Mouse (Mus musculus): ENCODE measurements around the gene Wnk2. TPM values are rescaled to one million over a fixed set of nuclear protein-coding genes. Genes with fewer than 3 reads are reported as not detected.

The Wnk2 gene
- polyA plus RNA-seq, 1 experiment from 2014 or later = 1.6 TPM

DNA sequence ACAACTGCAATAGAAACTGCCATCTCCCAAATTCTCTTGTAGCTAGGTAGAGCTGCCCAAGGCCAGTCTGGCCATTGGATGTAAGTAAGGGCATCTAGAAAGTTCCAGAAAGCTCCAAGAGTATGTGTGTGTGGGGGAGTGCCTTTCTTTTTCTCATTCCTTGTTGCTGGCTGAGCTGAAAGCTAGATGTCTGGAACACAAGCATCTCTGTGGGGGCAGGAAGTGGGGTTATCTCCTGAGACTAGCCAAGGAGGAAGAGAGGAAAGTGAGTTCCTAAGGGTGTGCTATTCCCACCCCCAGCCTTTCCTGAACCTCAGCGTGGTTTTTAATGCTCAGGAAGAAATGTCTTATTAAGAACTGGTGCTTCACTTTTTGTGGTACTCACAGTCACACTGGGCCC, 23.9 kb upstream of the Wnk2 start:
- Histone ChIP-seq H3K4me1 (ENCODE audit: control insufficient read depth, insufficient read depth, low read length) (peaks cover 4% of the 10 kb centered on the region), H3K9me3 (replicated peaks; ENCODE audit: control insufficient read depth, low read length) (no peaks in the 10 kb centered on the region), H3K36me3 (ENCODE audit: control insufficient read depth, insufficient read depth, low read length) (no peaks in the 10 kb centered on the region), H3K9ac (ENCODE audit: low read depth, low read length) (no peak overlapping the region), H3K27ac (ENCODE audit: low read depth, low read length) (no peak overlapping the region), H3K27me3 (ENCODE audit: control insufficient read depth, insufficient read depth, low read length) (no peaks in the 10 kb centered on the region), H3K4me3 (ENCODE audit: low read depth, low read length) (no peak overlapping the region), H3K4me2 (no peak overlapping the region)
- WGBS (ENCODE audit: insufficient replicate concordance) = 29% methylated on average over 1 of the region's 1 CpGs
- ATAC-seq (replicated peaks; ENCODE audit: insufficient number of reproducible peaks, low FRiP score, low TSS enrichment) = no peak

DNA sequence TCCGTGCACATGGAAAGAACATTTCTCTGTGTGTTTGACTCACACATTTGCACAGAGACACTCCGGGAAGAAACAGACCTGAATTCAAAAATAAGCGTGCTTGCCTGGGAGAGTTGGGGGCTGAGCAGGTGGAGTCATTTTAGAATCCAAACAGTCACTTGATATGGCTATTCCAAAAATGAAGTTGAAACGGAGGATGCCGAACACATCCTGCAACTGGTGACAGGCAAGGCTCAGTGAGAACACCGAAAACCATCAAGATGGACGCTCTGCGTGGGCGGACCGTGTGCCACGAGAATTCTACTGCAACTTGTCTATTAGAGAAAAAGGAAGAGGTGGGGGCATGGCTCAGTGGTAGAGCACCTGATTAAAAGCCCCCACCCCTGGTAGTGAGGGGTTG, 22.8 kb upstream of the Wnk2 start:
- H3K27ac ChIP-seq (ENCODE audit: low read depth, low read length) = no peak overlapping the region
- no peaks in the 10 kb centered on the region for H3K27me3 ChIP-seq (ENCODE audit: control insufficient read depth, insufficient read depth, low read length)
- no peaks in the 10 kb centered on the region for H3K36me3 ChIP-seq (ENCODE audit: control insufficient read depth, insufficient read depth, low read length)
- no peak overlapping the region for H3K4me3 ChIP-seq (ENCODE audit: low read depth, low read length)
- H3K4me1 ChIP-seq (ENCODE audit: control insufficient read depth, insufficient read depth, low read length) = peaks cover 4% of the 10 kb centered on the region
- WGBS (ENCODE audit: insufficient replicate concordance) = 84% methylated on average over 11 of the region's 11 CpGs
- H3K9ac ChIP-seq (ENCODE audit: low read depth, low read length) = no peak overlapping the region
- ATAC-seq (replicated peaks; ENCODE audit: insufficient number of reproducible peaks, low FRiP score, low TSS enrichment) = no peak
- H3K9me3 ChIP-seq (replicated peaks; ENCODE audit: control insufficient read depth, low read length) = no peaks in the 10 kb centered on the region
- H3K4me2 ChIP-seq = no peak overlapping the region

GRCm38 (mm10) chr13:49169448-49170207, 21.8 kb upstream of the Wnk2 start:
- Histone ChIP-seq H3K9me3 (replicated peaks; ENCODE audit: control insufficient read depth, low read length) (no peaks in the 10 kb centered on the region), H3K4me3 (ENCODE audit: low read depth, low read length) (no peak overlapping the region), H3K27me3 (ENCODE audit: control insufficient read depth, insufficient read depth, low read length) (no peaks in the 10 kb centered on the region), H3K4me2 (no peak overlapping the region), H3K27ac (ENCODE audit: low read depth, low read length) (no peak overlapping the region), H3K9ac (ENCODE audit: low read depth, low read length) (no peak overlapping the region), H3K36me3 (ENCODE audit: control insufficient read depth, insufficient read depth, low read length) (no peaks in the 10 kb centered on the region), H3K4me1 (ENCODE audit: control insufficient read depth, insufficient read depth, low read length) (peaks cover 4% of the 10 kb centered on the region)
- ATAC-seq (replicated peaks; ENCODE audit: insufficient number of reproducible peaks, low FRiP score, low TSS enrichment) = no peak; the same call in 1 of the 2 replicates
- 15% methylated on average over 17 of the region's 17 CpGs for WGBS (ENCODE audit: insufficient replicate concordance)

- WGBS (ENCODE audit: insufficient replicate concordance) = 69% methylated on average over 9 of the region's 9 CpGs
- ATAC-seq (replicated peaks; ENCODE audit: insufficient number of reproducible peaks, low FRiP score, low TSS enrichment) = no peak
Measured at GRCm38 (mm10) chr13:49167081-49167480, 19.3 kb upstream of the Wnk2 start.

DNA sequence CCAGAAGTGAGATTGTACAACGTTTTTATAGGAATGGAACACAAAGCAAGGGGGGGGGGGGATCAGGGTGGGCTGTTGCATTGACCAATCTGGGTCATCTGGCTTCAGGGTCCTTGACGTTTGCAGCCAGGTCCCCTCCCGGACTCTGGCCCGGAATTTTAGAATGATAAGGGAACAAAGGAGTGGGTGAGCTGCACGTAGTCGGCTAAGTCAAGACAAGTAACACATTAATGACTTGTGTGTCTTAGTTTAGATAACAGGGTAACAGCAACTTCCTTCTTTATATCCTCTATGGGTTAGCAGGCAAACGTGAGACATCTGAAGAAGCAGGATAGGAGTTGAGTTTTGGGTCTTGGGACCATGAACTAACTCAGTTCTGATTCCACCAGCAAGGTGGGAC, 15.8 kb upstream of the Wnk2 start:
- ATAC-seq (replicated peaks; ENCODE audit: insufficient number of reproducible peaks, low FRiP score, low TSS enrichment) = no peak
- Histone ChIP-seq H3K9ac (ENCODE audit: low read depth, low read length) (no peak overlapping the region), H3K4me1 (ENCODE audit: control insufficient read depth, insufficient read depth, low read length) (no peaks in the 10 kb centered on the region), H3K36me3 (ENCODE audit: control insufficient read depth, insufficient read depth, low read length) (no peaks in the 10 kb centered on the region), H3K4me2 (no peak overlapping the region), H3K27ac (ENCODE audit: low read depth, low read length) (no peak overlapping the region), H3K9me3 (replicated peaks; ENCODE audit: control insufficient read depth, low read length) (no peaks in the 10 kb centered on the region), H3K4me3 (ENCODE audit: low read depth, low read length) (no peak overlapping the region), H3K27me3 (ENCODE audit: control insufficient read depth, insufficient read depth, low read length) (0 out of 2 replicates have a peak, but pooled peaks cover 5% of the 10 kb centered on the region)
- 41% methylated on average over 7 of the region's 7 CpGs for WGBS (ENCODE audit: insufficient replicate concordance)

More at GRCm38 (mm10) chr13:49167081-49167480, 19.3 kb upstream of the Wnk2 start:
- 0 out of 2 replicates have a peak, but pooled peaks cover 5% of the 10 kb centered on the region for H3K27me3 ChIP-seq (ENCODE audit: control insufficient read depth, insufficient read depth, low read length)
- no peaks in the 10 kb centered on the region for H3K9me3 ChIP-seq (replicated peaks; ENCODE audit: control insufficient read depth, low read length)
- no peaks in the 10 kb centered on the region for H3K4me1 ChIP-seq (ENCODE audit: control insufficient read depth, insufficient read depth, low read length)
- H3K27ac ChIP-seq (ENCODE audit: low read depth, low read length) = no peak overlapping the region
- no peak overlapping the region for H3K4me2 ChIP-seq
- H3K9ac ChIP-seq (ENCODE audit: low read depth, low read length) = no peak overlapping the region
- H3K4me3 ChIP-seq (ENCODE audit: low read depth, low read length) = no peak overlapping the region
- no peaks in the 10 kb centered on the region for H3K36me3 ChIP-seq (ENCODE audit: control insufficient read depth, insufficient read depth, low read length)

DNA sequence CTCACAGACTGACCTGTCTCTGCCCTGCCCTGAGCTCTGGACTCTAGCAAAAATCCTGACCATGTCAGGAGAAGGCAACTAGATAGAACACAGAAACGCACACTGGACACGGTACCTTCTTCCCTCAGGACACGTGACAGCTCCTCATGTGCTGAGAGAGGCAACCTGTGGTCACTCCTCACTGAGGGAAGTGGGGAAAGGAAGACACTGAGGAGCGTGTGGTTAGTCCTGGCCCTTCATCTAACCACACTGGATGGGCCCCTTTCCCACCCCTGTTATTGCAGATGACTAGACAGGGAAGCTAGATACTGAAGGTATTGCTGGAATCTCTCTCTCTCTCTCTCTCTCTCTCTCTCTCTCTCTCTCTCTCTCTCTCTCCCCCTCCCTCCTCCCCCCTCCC, 14.9 kb upstream of the Wnk2 start:
- no peak overlapping the region for H3K27ac ChIP-seq (ENCODE audit: low read depth, low read length)
- no peak overlapping the region for H3K4me3 ChIP-seq (ENCODE audit: low read depth, low read length)
- H3K36me3 ChIP-seq (ENCODE audit: control insufficient read depth, insufficient read depth, low read length) = no peaks in the 10 kb centered on the region
- no peaks in the 10 kb centered on the region for H3K9me3 ChIP-seq (replicated peaks; ENCODE audit: control insufficient read depth, low read length)
- ATAC-seq (replicated peaks; ENCODE audit: insufficient number of reproducible peaks, low FRiP score, low TSS enrichment) = no peak
- H3K4me1 ChIP-seq (ENCODE audit: control insufficient read depth, insufficient read depth, low read length) = no peaks in the 10 kb centered on the region
- 64% methylated on average over 4 of the region's 4 CpGs for WGBS (ENCODE audit: insufficient replicate concordance)
- H3K27me3 ChIP-seq (ENCODE audit: control insufficient read depth, insufficient read depth, low read length) = 0 out of 2 replicates have a peak, but pooled peaks cover 5% of the 10 kb centered on the region
- no peak overlapping the region for H3K9ac ChIP-seq (ENCODE audit: low read depth, low read length)
- H3K4me2 ChIP-seq = no peak overlapping the region

DNA sequence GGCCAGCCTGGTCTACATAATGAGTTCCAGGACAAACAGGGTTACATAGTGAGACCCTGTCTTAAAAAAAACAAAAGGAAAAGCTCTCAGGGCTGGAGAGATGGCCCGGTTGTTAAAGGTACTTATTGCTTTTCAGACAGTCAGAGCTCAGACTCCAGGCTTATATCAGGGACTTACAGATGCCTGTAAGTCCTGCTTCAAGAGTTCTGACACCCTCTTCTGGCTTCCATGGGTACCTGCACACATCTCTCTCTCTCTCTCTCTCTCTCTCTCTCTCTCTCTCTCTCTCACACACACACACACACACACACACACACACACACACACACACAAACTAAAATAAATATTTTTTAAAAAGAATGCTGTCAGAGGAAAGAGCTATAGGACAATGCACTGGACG, 13.4 kb upstream of the Wnk2 start:
- H3K4me1 ChIP-seq (ENCODE audit: control insufficient read depth, insufficient read depth, low read length) = no peaks in the 10 kb centered on the region
- H3K27ac ChIP-seq (ENCODE audit: low read depth, low read length) = no peak overlapping the region
- 63% methylated on average over 2 of the region's 2 CpGs for WGBS (ENCODE audit: insufficient replicate concordance)
- no peak overlapping the region for H3K4me3 ChIP-seq (ENCODE audit: low read depth, low read length)
- no peaks in the 10 kb centered on the region for H3K36me3 ChIP-seq (ENCODE audit: control insufficient read depth, insufficient read depth, low read length)
- 0 out of 2 replicates have a peak, but pooled peaks cover 5% of the 10 kb centered on the region for H3K27me3 ChIP-seq (ENCODE audit: control insufficient read depth, insufficient read depth, low read length)
- H3K9ac ChIP-seq (ENCODE audit: low read depth, low read length) = no peak overlapping the region
- no peak for ATAC-seq (replicated peaks; ENCODE audit: insufficient number of reproducible peaks, low FRiP score, low TSS enrichment)
- H3K9me3 ChIP-seq (replicated peaks; ENCODE audit: control insufficient read depth, low read length) = no peaks in the 10 kb centered on the region
- H3K4me2 ChIP-seq = no peak overlapping the region

- H3K27me3 ChIP-seq (ENCODE audit: control insufficient read depth, insufficient read depth, low read length) = no peaks in the 10 kb centered on the region
- H3K9me3 ChIP-seq (replicated peaks; ENCODE audit: control insufficient read depth, low read length) = no peaks in the 10 kb centered on the region
- 66% methylated on average over 10 of the region's 10 CpGs for WGBS (ENCODE audit: insufficient replicate concordance)
- 0 out of 2 replicates have a peak, but pooled peaks cover 4% of the 10 kb centered on the region for H3K4me1 ChIP-seq (ENCODE audit: control insufficient read depth, insufficient read depth, low read length)
- no peak overlapping the region for H3K9ac ChIP-seq (ENCODE audit: low read depth, low read length)
- no peak overlapping the region for H3K4me2 ChIP-seq
- H3K27ac ChIP-seq (ENCODE audit: low read depth, low read length) = no peak overlapping the region
- H3K4me3 ChIP-seq (ENCODE audit: low read depth, low read length) = no peak overlapping the region
- no peak for ATAC-seq (replicated peaks; ENCODE audit: insufficient number of reproducible peaks, low FRiP score, low TSS enrichment)
- no peaks in the 10 kb centered on the region for H3K36me3 ChIP-seq (ENCODE audit: control insufficient read depth, insufficient read depth, low read length)
Measured at GRCm38 (mm10) chr13:49158040-49158713, 10.4 kb upstream of the Wnk2 start.
